Mouse (Mus musculus): ENCODE measurements at regions not wholly inside any gene's neighbourhood (a gene's known extent, or its start where the extent isn't known, plus 50 kb on each side); places are given as distances from the start of the nearest gene placed in this dataset.

GRCm38 (mm10) chr16:84646172-84646684, 89.3 kb downstream of the Mrpl39 start:
- no peak for TF ChIP-seq CTCF (IDR thresholded peaks at IDR 0.05; ENCODE audit: low read depth)
- no peak for TF ChIP-seq EP300 (optimal IDR thresholded peaks at IDR 0.05)

All from stomach, postnatal 0 days (tissue).